Mouse (Mus musculus): Measurements from ENCODE around the gene Epha6. TPM values are rescaled to one million over a fixed set of nuclear protein-coding genes. Genes with fewer than 3 reads are reported as not detected.

Epha6 gene
- polyA plus RNA-seq, 1 experiment from 2014 or later: 3.2 TPM

DNA sequence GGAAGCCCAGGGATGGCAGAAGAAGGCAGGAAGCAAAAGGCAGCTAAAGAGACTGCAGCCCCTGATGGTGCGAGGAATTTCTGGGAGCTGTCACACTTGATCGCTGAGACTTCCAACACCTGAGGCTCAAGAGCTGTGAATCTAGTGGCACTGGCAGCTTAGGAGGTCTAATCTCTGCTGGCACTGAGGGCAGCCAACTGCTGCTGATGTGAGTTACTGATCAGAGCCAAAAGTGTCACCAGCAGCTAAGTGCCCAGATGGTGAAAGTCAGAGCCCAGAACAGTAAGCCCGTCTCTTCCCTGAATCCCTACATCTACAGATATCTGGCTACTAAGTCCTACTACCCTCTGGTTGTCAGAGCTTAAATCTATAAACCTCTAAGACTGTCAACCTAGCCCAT is 518.4 kb downstream of the Epha6 start:
- Histone ChIP-seq H3K36me3 (no peaks in the 10 kb centered on the region), H3K27me3 (no peaks in the 10 kb centered on the region), H3K4me1 (no peaks in the 10 kb centered on the region), H3K4me3 (no peak overlapping the region), H3K9ac (replicated peaks) (no peak overlapping the region), H3K27ac (replicated peaks) (no peak overlapping the region), H3K9me3 (no peaks in the 10 kb centered on the region), H3K4me2 (replicated peaks) (no peak overlapping the region)
- ATAC-seq (ENCODE audit: low FRiP score, low read depth): no peak
- 95% methylated on average over 3 of the region's 3 CpGs for WGBS

DNA sequence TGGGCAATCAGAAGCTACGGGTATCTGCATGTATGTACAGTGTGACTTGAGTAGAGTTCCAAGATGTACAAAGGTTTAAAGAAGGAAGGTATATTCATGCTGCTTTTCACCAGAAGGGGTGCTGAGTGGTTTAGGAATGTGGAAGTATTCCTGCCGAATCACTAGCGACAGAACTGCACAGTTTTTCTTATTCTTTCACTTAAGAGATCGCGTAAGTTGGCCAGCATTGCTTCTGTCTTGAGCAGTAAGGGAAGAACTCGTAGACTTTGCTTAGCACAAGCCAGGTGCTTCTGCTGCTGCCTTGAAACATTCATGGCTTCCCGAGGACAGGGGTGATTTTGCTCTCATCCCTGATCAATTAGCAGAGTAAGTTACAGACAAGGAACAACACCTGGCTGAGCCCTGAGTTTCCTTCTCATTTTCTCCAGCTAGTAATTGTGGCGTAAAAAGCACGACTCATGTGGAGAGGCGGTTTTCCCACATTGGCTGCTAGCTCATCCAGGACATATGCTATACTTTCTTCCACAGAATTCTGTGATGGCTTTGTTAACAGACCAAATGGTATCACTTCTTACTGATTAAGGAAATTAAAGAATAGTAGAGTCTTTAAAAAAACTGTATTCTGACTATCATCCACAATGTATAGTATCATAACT is 534.7 kb downstream of the Epha6 start:
- no peak for ATAC-seq (ENCODE audit: low FRiP score, low read depth)
- no peak overlapping the region for H3K9ac ChIP-seq (replicated peaks)

DNA sequence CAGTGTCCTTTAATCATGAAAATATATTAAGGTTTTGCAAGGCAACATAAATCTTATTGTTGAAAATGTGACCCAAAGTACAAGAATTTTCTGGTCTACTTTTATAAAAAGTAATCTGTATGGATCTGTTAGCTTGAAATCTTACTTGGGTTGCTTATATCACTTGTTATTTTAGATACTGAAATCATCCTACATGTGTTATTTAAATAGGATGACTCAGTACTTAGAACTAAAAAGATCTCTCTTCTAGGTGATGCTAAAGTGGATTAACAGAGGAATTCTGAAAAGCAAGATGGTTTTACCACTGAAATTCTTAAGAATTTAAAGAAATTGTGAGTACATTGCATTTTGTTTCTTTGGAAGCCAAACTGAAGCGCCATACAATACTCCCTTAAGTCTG is 561.5 kb downstream of the Epha6 start:
- no peaks in the 10 kb centered on the region for H3K4me1 ChIP-seq
- no peak for ATAC-seq (ENCODE audit: low FRiP score, low read depth)
- H3K9me3 ChIP-seq: no peaks in the 10 kb centered on the region
- no peaks in the 10 kb centered on the region for H3K36me3 ChIP-seq
- no peak overlapping the region for H3K27ac ChIP-seq (replicated peaks)
- H3K4me2 ChIP-seq (replicated peaks): no peak overlapping the region
- H3K27me3 ChIP-seq: no peaks in the 10 kb centered on the region
- H3K4me3 ChIP-seq: no peak overlapping the region
- H3K9ac ChIP-seq (replicated peaks): no peak overlapping the region
- WGBS: 92% methylated on average over 1 of the region's 1 CpGs

More for the DNA sequence above, 534.7 kb downstream of the Epha6 start:
- Histone ChIP-seq H3K4me2 (replicated peaks) (no peak overlapping the region), H3K27ac (replicated peaks) (no peak overlapping the region), H3K9me3 (no peaks in the 10 kb centered on the region), H3K36me3 (no peaks in the 10 kb centered on the region), H3K4me3 (no peak overlapping the region), H3K4me1 (no peaks in the 10 kb centered on the region), H3K27me3 (no peaks in the 10 kb centered on the region)
- WGBS: 86% methylated on average over 10 of the region's 10 CpGs

DNA sequence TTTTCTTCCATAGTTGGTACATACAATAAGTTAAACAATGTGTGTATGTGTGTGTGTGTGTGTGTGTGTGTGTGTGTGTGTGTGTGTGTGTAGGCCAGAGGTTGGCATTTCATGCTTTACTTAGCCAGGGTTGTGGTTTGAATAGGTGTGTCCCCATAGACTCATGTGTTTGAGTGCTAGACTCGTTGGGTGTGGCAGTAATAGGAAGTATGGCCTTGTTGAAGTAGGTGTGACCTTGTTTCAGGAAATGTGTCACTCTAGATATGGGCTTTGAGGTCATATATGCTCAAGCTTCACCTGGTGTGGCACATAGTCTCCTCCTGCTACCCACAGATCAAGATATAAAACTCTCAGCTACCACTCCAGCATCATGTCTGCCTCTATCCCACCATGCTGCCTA is 577.0 kb downstream of the Epha6 start:
- no peaks in the 10 kb centered on the region for H3K36me3 ChIP-seq
- no peaks in the 10 kb centered on the region for H3K27me3 ChIP-seq
- no peak overlapping the region for H3K9ac ChIP-seq (replicated peaks)
- WGBS: 82% methylated on average over 1 of the region's 1 CpGs
- H3K4me1 ChIP-seq: no peaks in the 10 kb centered on the region
- H3K4me3 ChIP-seq: no peak overlapping the region
- no peaks in the 10 kb centered on the region for H3K9me3 ChIP-seq
- H3K4me2 ChIP-seq (replicated peaks): no peak overlapping the region
- no peak for ATAC-seq (ENCODE audit: low FRiP score, low read depth)
- no peak overlapping the region for H3K27ac ChIP-seq (replicated peaks)

DNA sequence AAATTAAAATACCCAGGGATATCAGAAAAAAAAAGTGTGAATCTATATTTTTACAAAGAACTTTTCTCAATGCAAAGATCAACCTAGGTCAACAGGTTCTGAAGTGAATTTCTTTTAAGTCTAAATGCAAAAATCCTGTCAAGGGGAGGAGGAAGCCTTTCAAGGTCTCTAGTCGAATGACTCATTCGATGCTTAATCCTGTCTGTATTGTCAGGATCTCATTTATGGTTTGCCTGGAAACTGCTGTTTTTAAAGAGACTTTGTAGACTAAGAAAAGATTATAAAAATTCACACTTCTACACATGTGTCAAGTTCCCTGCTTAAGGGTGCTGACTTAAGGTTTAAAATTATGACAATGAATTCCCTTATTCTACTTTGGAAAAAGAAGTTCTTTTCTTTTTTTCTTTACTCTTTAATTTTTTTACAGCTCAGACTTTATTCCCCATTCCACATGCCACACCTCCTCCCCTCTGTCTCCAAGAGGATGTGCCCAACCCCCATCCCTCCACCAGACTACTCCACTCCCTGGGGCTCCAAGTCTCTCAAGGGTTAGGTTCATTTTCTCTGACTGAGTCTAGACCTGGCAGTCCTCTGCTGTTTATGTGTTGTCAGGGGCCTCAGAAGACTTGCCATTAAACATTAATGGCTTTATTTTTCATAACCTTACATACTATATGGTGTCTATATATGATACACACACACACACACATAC is 598.3 kb downstream of the Epha6 start:
- Histone ChIP-seq H3K4me1 (no peaks in the 10 kb centered on the region), H3K36me3 (no peaks in the 10 kb centered on the region), H3K4me3 (no peak overlapping the region), H3K4me2 (replicated peaks) (no peak overlapping the region), H3K9ac (replicated peaks) (no peak overlapping the region), H3K9me3 (no peaks in the 10 kb centered on the region), H3K27ac (replicated peaks) (no peak overlapping the region), H3K27me3 (no peaks in the 10 kb centered on the region)
- ATAC-seq (ENCODE audit: low FRiP score, low read depth): no peak
- WGBS: 44% methylated on average over 2 of the region's 2 CpGs

DNA sequence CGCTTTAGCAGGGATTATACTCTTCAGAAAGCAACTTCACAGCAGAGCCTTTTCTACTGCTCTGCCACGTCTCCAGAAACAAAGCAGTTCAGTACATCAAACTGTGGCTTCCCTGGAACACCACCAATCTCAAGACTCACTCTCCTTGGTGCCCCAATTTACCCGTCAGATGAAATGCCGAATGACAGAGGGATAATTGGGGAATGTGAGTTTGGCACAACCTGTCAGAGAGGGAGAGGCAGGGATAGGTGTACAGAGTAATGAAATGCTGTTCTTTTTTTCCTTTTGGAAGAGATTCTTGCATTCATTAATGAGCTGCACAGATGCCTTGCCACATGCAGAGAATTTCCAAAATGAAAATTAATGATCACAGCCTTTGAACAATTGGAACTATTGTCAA is 635.5 kb downstream of the Epha6 start:
- Histone ChIP-seq H3K9me3 (no peaks in the 10 kb centered on the region), H3K4me2 (replicated peaks) (no peak overlapping the region), H3K27ac (replicated peaks) (no peak overlapping the region), H3K36me3 (no peaks in the 10 kb centered on the region), H3K4me3 (no peak overlapping the region), H3K27me3 (no peaks in the 10 kb centered on the region), H3K9ac (replicated peaks) (no peak overlapping the region), H3K4me1 (no peaks in the 10 kb centered on the region)
- ATAC-seq (ENCODE audit: low FRiP score, low read depth): no peak
- WGBS: 36% methylated on average over 4 of the region's 4 CpGs

DNA sequence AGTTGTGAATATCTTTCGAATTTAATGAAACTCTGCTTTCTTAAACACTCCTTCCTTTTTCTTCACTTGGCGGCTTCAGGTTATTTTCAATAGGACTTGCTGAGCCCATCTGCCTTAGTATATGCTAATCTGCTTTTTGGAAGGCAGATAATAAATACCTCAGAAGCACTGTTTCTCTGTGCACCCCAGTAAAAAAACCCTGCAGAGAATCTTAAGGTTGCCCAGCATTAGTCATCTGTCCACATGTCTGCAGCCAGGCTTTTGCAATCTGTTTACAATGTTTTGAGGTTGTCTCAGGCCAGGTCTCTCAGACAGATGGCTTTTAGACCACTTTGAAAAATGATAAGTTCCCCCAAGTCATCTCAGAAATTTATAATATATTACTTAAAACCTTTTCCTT is 649.6 kb downstream of the Epha6 start:
- H3K4me3 ChIP-seq: no peak overlapping the region
- H3K9me3 ChIP-seq: no peaks in the 10 kb centered on the region
- no peak for ATAC-seq (ENCODE audit: low FRiP score, low read depth)
- 75% methylated on average over 2 of the region's 2 CpGs for WGBS
- no peaks in the 10 kb centered on the region for H3K4me1 ChIP-seq
- no peak overlapping the region for H3K9ac ChIP-seq (replicated peaks)
- H3K4me2 ChIP-seq (replicated peaks): no peak overlapping the region
- no peak overlapping the region for H3K27ac ChIP-seq (replicated peaks)
- no peaks in the 10 kb centered on the region for H3K36me3 ChIP-seq
- no peaks in the 10 kb centered on the region for H3K27me3 ChIP-seq

DNA sequence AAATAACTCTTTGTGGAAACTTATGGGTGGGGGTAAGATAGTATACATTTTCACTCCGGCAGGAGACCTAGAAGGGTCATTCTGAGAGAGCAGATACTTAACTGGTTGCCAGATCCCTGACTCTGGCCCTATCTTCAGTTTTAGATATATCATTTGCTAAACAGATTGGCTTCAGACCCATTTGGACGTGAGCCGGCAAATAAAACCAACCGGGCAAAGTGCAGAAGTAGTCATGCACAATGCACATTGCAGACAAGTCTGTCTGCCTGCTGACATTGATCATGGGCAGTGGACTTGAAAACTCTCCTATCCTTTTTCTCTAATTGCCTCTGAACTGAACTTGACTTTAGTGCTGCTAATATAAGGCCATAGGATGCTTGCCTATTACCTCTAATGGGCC is 681.6 kb downstream of the Epha6 start:
- Histone ChIP-seq H3K4me1 (no peaks in the 10 kb centered on the region), H3K4me3 (no peak overlapping the region), H3K9ac (replicated peaks) (no peak overlapping the region), H3K36me3 (no peaks in the 10 kb centered on the region), H3K27ac (replicated peaks) (no peak overlapping the region), H3K9me3 (no peaks in the 10 kb centered on the region), H3K27me3 (no peaks in the 10 kb centered on the region), H3K4me2 (replicated peaks) (no peak overlapping the region)
- no peak for ATAC-seq (ENCODE audit: low FRiP score, low read depth)
- 96% methylated on average over 4 of the region's 4 CpGs for WGBS

DNA sequence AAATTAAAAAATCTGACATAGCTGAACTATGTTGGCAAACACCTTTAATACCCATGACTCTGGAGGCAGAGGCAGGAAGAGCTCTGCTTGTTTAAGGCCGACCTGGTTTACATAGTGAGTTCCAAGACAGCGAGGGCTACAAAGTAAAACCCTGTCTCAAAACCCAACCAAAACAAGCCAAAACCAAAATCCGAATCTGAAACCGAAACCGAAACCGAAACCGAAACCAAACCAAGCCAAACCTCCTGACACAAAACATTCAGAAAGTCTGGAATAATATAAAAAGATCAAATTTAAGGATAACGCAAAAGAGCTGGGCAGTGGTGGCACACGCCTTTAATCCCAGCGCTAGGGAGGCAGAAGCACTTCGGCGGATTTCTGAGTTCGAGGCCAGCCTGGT is 725.3 kb downstream of the Epha6 start:
- H3K9ac ChIP-seq (replicated peaks): no peak overlapping the region
- no peaks in the 10 kb centered on the region for H3K9me3 ChIP-seq
- no peak overlapping the region for H3K4me2 ChIP-seq (replicated peaks)
- no peak overlapping the region for H3K27ac ChIP-seq (replicated peaks)
- no peaks in the 10 kb centered on the region for H3K27me3 ChIP-seq
- no peak for ATAC-seq (ENCODE audit: low FRiP score, low read depth)
- H3K4me3 ChIP-seq: no peak overlapping the region
- H3K4me1 ChIP-seq: no peaks in the 10 kb centered on the region
- H3K36me3 ChIP-seq: no peaks in the 10 kb centered on the region
- 95% methylated on average over 13 of the region's 13 CpGs for WGBS

DNA sequence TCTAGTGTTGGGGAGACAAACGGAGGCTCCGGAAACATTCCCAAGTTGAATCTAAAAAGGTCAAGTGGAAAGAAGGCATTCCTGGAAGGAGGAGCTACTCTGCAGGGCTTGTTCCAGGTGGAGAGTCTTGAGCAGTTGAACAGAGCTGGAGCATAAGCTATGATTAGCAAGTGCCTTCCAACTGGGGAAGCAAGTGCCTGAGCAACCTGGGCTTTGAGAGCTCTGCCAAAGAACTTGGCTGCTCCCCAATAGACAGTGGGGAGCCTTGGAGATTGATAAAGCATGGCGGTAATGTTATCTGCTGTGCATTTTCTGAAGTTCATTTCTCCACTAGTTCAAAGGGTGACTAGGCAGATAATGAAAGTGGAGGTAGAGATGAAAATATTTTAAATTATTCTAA is 733.5 kb downstream of the Epha6 start:
- H3K36me3 ChIP-seq: no peaks in the 10 kb centered on the region
- no peak overlapping the region for H3K4me2 ChIP-seq (replicated peaks)
- H3K4me3 ChIP-seq: no peak overlapping the region
- H3K27ac ChIP-seq (replicated peaks): no peak overlapping the region
- H3K9ac ChIP-seq (replicated peaks): no peak overlapping the region
- no peaks in the 10 kb centered on the region for H3K4me1 ChIP-seq
- no peaks in the 10 kb centered on the region for H3K27me3 ChIP-seq
- H3K9me3 ChIP-seq: no peaks in the 10 kb centered on the region
- 93% methylated on average over 3 of the region's 3 CpGs for WGBS
- ATAC-seq (ENCODE audit: low FRiP score, low read depth): no peak

DNA sequence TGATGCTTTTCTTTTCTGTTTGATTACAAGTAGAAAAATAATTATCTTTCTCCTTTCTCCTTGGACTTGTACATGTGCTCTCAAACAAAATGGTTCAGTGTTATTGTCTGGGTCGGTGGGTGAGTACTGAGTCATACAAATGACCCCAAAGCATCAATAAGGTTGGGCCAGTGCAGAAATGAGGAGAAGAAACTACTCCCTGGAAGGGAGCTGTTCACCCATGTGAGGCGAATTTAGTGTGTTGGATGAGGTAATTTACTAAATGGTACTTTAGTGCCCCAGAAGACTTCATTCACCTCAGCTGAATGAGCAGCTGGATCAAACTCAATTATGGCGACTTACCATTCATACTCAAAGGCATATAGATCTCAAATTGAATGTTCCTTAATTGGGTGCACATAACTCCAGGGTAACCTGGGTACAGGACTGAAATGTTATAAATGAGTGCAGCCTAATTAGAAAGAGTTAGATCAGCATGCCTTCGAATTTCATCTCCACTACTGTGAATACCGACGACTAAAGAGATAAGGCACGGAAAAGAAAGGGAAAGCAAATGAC is 751.1 kb downstream of the Epha6 start:
- peak; percentile 72; the same call in 1 of the 2 replicates for ATAC-seq (ENCODE audit: low FRiP score, low read depth)
- H3K27me3 ChIP-seq: no peaks in the 10 kb centered on the region
- no peak overlapping the region for H3K9ac ChIP-seq (replicated peaks)
- no peaks in the 10 kb centered on the region for H3K9me3 ChIP-seq
- 0 out of 2 replicates have a peak, but pooled peaks cover 3% of the 10 kb centered on the region for H3K4me1 ChIP-seq
- H3K36me3 ChIP-seq: no peaks in the 10 kb centered on the region
- H3K4me2 ChIP-seq (replicated peaks): no peak overlapping the region
- no peak overlapping the region for H3K27ac ChIP-seq (replicated peaks)
- no peak overlapping the region for H3K4me3 ChIP-seq
- 68% methylated on average over 7 of the region's 7 CpGs for WGBS

DNA sequence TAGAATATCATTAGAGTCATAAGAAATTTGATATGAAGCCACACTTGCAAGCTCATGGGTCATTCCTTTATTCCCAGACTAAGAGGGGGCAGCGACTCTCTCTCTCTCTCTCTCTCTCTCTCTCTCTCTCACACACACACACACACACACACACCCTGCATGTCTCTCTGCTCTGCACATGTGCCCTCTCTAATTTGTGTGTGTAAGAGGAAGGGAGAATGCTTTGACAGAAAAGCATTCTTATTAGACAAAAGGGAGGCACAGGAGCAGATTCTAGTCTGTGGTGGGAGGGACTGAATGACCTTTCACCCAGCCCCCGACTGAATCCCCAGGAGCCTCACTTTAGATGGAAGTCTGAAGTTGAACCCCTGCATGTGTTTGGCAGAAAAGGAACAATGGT is 752.6 kb downstream of the Epha6 start:
- no peaks in the 10 kb centered on the region for H3K36me3 ChIP-seq
- no peak overlapping the region for H3K4me2 ChIP-seq (replicated peaks)
- H3K4me1 ChIP-seq: 0 out of 2 replicates have a peak, but pooled peaks cover 3% of the 10 kb centered on the region
- no peak overlapping the region for H3K27ac ChIP-seq (replicated peaks)
- WGBS: 35% methylated on average over 2 of the region's 2 CpGs
- no peaks in the 10 kb centered on the region for H3K9me3 ChIP-seq
- ATAC-seq (ENCODE audit: low FRiP score, low read depth): peak; percentile 64; the same call in 1 of the 2 replicates
- no peak overlapping the region for H3K4me3 ChIP-seq
- H3K9ac ChIP-seq (replicated peaks): no peak overlapping the region
- H3K27me3 ChIP-seq: no peaks in the 10 kb centered on the region
